Mouse (Mus musculus) CH12F3 (cell line): ENCODE measurements around the gene Pde6b.

Experiments
- in situ Hi-C: fragments of 300-500 bp; cut with MboI; formaldehyde crosslinking; loops from 2 replicates; pipeline ENCODE4 v1.14.3; 2020; ENCODE audit warnings: low sequenced_read_pairs

Pde6b gene

DNA sequence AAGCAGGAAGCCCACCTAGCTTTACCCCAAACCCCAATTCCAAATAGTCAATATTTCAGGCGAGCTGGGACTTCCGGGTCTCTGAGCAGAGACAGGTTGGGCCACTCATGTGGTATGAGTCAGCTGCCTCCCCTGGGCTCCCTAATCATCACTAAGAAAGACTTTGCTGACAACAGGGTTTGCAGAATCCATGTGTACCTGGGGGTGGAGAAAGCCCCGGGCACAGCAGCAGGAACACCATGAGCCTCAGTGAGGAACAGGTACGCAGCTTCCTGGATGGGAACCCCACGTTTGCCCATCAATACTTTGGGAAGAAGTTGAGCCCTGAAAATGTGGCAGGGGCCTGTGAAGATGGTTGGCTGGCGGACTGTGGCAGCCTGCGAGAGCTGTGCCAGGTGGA, at the start of gene Pde6b:
Gene Pde6b (plus strand): TSS at position 191 of the 400 bp plus-strand sequence.
- in situ Hi-C loops = no loop called here

- in situ Hi-C loops = no loop called here
These were observed 44.5 kb upstream of the Pde6b start for GRCm38 (mm10) chr5:108343680-108344170.

- in situ Hi-C loops = no loop called here
These were observed 42.7 kb upstream of the Pde6b start for GRCm38 (mm10) chr5:108345313-108346071.

DNA sequence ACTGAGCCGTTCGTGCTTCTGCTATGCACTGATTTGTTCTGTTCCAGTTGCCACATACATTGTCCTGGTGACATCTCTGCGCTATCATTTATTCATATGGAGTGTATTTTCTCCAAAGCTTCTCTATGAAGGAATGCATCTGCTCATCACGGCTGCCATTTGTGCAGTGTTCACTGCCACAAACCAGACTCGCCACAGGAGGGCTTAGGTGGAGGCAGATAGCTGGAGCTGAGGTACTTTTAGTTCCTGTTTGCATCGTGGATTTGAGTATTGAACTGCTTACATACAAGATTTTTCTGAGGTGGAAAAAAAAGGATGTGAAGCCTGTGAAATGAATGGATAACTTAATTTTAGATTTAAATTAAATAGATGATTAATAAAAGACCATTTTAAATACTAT, 40.3 kb upstream of the Pde6b start:
- in situ Hi-C loops = no loop called here

DNA sequence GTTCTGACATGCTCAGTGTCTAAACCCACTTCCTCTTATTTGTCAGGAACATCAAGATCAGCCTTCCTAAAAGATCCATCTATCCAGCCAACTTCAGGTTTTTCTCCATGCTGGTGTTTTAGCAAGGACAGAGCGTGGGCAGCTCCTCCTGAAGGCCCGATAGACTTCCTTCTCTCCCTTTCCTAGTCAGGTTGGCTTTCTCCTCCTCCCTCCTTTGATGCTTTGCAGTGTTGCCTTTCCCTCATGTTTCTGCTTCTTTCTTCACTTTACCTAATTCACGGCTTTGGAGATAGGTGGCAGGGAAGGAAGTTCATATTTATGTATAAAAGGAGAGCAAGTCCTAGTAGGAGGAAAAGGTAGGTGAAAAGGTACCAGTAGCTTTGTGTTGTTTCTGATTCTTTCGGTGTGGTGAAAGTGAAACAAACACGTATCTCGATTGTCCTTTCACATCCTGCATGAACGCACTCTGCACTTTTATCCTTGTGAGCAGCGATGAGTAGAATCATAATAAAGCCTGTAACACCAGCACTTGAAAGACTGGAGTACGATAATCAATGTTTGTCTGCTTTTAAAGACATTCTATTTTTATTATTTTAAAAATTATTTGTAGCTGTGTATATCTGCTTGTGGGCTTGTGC, 38.6 kb upstream of the Pde6b start:
- in situ Hi-C loops = no loop called here

DNA sequence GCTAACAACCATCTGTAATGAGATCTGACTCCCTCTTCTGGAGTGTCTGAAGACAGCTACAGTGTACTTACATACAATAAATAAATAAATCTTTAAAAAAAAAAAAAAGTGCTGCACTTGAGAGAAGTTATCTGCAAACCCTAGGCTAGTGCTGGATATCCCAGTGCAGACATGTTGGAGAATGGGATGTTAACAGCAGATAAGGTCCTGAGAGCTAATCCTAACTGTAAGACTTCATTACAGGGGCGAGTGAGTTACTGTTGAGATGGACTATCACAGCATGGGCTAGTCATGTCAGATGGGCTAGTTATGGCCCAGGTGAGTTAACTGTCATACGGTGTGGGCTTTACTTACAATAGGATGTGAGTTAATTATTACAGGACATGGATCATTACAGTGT, 34.1 kb upstream of the Pde6b start:
- in situ Hi-C loops = no loop called here

- in situ Hi-C loops = no loop called here
These were observed 30.3 kb upstream of the Pde6b start for GRCm38 (mm10) chr5:108357862-108358261.

GRCm38 (mm10) chr5:108359491-108359890, 28.7 kb upstream of the Pde6b start:
- in situ Hi-C loops = no loop called here

DNA sequence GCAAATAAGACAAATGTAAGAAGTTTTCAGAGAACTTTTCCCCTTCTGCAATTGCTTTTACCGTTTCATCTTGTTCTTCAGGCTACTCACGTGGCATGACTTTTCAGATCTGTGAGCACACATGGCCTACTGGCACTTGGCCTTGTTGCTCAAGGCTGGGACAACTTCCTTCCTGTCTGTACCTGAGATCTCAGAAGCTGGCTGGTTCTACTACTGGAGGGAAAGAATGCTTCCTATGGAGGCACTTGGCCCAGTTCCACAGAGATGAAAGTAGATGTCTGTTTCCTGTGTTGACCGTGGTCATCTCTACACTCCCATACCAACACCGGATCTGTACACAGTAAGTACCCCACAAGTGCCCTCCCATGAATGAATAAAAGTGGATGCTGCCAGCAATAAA, 28.0 kb upstream of the Pde6b start:
- in situ Hi-C loops = no loop called here

- in situ Hi-C loops = no loop called here
These were observed 25.9 kb upstream of the Pde6b start for GRCm38 (mm10) chr5:108362330-108362729.

DNA sequence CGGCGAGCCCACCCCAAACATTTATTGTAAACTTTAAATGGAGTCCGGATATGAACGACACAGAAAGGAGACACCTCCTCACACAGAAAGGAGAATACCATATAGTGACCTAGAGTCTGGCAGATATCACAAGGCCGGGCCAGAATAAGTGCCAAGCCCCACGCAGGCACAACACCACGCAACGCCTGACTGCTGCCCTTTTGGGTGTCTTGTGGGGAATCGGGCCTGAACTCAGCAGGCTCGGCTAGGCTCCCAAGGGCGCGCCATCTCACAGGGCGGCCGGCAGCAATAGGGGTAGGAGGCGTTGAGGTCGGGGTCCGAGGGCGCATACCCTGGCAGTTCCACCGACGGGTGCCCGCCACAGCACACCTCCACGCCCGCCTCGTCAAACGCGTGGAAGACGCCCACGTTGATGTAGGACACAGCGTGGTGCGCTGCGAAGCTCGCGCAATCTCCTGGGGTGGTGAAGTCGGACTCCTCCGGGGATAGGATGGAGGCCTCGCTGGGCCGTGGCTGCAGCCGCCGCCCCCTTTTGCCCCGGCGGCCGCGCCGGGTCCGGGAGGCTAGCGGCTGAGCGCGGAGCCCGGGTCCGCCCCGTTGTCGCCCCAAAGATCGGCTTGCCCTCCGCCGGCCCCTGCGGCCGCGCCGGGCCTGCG, 21.7 kb upstream of the Pde6b start:
- in situ Hi-C loops = no loop called here

DNA sequence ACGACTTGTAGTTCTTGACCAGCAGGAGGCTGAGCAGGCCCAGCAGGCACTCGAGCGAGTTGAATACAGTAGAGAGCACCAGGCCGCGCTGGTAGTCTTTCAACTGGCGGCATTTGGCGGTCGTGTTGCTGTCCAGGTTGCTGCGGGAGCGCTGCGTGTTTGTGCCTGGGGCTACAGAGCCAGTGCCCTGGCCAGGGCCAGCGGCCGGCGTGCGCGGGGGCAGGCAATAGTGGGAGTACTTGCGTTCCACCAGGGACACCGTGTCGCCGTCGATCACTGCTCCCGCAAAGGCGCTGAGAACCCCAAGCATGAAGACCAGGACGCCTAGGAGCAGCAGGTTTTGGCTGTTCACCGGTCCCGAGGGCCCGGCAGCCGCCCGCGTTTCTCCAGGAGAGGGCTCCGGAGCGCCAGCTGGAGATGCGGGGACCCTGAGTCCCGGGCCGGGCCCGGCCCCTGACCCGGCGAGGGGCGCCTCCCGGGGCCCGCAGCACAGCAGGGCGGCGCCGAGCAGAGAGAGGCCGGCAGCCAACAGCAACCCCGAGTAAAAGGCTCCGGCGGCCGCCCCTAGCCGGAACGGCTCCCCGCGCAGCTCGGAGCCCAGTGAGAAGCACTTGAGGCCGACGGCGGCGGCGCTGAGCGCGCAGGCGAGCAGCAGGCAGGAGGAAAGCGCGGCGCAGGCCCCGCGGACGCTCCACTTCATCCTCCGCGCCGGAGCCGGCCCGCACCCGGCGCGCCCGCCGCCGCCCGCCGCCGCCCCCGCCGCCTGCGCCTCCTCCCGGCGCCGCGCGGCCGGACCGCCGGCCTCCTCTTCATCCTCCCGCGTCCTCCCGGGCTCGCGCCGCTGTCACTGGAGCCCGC, 21.0 kb upstream of the Pde6b start:
- in situ Hi-C loops = no loop called here

DNA sequence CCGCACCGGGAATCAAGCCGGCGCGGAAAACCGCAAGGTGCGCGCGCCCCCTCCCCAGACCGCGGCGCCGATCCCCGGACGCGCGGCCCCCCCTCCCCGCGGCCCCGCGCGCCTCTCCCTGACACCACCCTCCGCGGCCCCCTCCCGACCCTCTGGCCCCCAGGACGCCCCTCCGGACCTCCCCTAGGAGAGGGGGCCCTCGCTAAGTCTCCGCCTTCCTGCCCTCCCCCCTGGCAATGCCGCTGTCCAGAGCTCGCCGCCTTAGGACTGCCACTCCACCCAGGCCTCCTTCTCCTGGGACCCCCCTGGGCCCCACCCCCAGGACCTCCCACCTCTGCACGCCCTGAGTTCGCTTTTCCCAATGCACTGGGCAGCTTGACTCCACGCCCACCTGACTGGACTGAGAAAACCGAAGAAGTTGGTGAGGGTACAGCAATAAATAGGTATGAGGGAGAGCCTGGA, 20.3 kb upstream of the Pde6b start, which contains the start of gene Gm42517:
Gene Gm42517 (minus strand): TSS at position 52 of the 462 bp plus-strand sequence.
- in situ Hi-C loops = no loop called here

DNA sequence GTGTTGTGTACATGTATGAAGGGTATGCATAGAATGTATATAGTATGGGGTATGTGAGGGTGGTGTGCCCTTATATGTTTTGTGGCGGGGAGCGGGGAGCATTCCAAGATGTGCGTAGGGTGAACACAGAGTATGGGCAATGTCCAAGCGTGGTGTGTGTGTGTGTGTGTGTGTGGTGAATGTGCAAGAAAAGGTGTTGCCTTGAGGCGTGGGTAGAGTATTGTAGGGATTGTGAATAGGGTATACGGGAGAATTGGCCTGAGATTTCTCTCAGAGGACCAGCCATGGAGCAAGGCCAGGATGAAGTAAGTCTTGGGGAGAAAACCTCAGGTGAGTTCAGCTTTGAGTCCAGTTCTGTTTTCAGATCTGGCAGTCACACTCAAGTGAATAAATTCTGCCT, 19.7 kb upstream of the Pde6b start:
- in situ Hi-C loops = no loop called here

DNA sequence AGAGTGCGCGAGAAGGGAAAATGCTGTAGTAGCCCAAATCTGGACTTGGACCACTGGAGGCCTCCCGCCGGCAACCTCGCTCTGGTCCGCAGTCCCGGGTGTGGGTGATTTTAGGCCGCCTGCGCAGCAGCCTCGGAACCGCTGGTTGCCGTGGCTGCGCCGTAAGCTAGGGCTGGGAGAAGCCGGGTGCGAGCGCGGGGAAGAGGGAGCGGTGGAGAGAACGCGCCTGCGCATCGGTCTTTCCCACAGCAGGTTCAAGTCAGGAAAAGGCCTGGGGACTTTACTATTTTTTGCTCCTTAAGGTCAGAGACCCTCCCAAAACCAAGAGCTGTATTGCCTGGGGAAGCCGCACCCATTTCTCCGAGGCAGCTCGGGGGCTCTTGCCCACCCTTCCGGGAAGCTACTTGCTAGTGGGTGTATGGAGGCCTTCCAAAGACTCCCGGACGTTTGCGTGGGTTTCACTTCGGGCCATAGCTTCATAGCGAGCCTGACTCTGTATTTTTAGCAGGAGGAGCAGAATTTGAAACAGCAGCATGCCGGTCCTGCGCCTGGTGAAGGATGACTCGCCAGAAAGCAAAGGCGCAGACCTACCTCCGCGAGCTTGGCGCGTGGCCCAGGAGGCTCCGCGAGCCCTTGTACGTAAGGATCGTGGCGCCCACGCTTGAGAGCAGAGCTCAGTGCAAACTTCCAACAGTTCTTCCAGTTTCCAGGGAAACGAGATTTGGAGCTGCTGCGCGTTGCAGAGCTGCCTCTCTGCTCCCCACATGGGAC, 19.2 kb upstream of the Pde6b start:
- in situ Hi-C loops = no loop called here

GRCm38 (mm10) chr5:108369964-108370363, 18.2 kb upstream of the Pde6b start:
- in situ Hi-C loops = no loop called here

DNA sequence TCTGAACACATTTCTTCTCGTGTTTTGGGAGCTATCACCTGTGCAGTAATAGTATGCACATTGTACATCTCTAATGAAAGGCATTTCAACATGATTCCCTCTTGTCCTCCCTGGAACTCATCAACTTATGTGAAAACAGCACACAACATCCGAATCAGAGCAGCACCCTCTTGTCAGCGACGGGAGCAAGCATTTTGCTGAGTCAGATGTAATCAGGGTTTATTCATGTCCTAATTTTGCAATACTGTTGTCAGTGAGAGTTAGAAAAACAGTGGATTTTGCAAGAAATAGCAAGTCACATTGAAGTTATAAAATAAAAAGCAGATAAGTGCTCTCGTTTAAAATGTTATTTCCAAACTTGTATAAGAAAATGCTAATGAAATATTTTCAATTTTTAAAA, 14.1 kb upstream of the Pde6b start:
- in situ Hi-C loops = no loop called here

DNA sequence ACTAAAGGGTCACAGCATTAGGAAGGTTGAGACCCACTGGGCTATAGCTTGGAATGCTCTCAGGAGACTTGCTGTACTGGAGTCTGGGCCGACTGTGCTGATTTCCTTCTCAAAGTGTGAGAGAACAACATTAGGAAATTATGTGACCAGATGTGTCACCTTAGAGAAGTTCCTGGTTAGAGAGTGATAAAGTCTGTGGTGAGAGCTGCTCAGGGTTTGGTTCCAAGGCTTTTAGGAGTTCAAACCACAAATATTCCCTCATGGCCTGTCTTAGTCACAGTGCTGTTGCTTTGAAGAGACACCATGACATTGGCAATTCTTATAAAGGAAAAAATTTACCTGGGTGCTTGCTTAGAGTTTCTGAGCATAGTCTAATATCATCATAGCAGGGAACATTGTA, 12.1 kb upstream of the Pde6b start:
- in situ Hi-C loops = no loop called here

GRCm38 (mm10) chr5:108378346-108378745, 9.8 kb upstream of the Pde6b start:
- in situ Hi-C loops = no loop called here

- in situ Hi-C loops = no loop called here
These were observed 2.6 kb upstream of the Pde6b start for GRCm38 (mm10) chr5:108385632-108386031.
